Mouse (Mus musculus): ENCODE data around the gene Fgfrl1.

DNA sequence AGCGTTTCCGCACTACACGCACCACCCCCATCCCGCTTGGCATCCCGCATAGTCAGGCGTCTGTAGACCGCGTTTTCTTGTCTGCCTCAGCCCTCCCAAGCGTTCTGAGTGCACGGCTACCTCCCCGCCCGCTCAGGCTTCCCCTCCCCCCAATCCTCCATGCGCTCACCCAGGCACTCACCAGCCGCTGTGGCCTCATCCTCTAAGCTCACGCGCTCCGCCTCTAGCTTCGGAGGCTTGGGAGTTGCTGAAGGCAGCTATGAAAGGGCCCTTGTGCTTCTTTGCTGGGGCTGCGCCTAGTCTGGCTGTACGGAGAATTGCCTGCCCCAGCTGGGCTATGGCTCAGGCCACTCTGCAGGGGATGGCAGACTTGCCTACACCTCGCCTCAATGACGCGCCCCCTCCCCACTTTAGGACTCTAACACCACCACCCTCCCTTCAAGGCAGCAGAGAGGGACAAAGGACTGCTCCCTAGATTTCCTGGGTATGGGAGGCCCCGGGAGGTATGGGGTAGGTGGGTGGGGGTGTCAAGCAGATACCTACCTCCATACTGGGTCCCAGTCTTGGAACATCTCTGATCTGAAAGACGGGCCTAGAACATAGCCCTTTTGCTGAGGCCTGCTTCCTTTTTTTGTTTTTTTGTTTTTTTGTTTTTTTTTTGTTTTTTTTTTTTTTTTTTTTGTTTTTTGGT is 14.4 kb upstream of the Fgfrl1 start:
- peak; percentile 20; the same call in 1 of the 2 replicates for TF ChIP-seq CTCF (IDR thresholded peaks at IDR 0.05)
- TF ChIP-seq EP300 (IDR thresholded peaks at IDR 0.05) = no peak

Measured in lung, postnatal 0 days (tissue).